Mouse (Mus musculus) urinary bladder, adult 2 months (tissue): ENCODE measurements around the gene Gemin6. TPM values are rescaled to one million over a fixed set of nuclear protein-coding genes. Genes with fewer than 3 reads are reported as not detected.
A peak's percentile ranks its signal among the peaks of the same experiment; 100 is the strongest.
"Not testable (repeated sequence)": the region's sequence is repeated elsewhere in the genome, so short reads cannot be mapped to it uniquely, and the experiment has no call there.

ENCODE experiments used
- DNase-seq: peaks from one replicate; pipeline ENCODE4 v3.0.0; 2022; ENCODE audit warnings: low spot score
- polyA plus RNA-seq: library from polyadenylated mRNA; depleted of rRNA; stranded (reverse); fragments of >200 nt; gene quantifications from 2 replicates; pipeline ENCODE4 v1.2.3, GENCODE M21; 2012; rRNA removed

Gene Gemin6
- 8.1 and 8.9 TPM in 2 replicates for polyA plus RNA-seq

DNA sequence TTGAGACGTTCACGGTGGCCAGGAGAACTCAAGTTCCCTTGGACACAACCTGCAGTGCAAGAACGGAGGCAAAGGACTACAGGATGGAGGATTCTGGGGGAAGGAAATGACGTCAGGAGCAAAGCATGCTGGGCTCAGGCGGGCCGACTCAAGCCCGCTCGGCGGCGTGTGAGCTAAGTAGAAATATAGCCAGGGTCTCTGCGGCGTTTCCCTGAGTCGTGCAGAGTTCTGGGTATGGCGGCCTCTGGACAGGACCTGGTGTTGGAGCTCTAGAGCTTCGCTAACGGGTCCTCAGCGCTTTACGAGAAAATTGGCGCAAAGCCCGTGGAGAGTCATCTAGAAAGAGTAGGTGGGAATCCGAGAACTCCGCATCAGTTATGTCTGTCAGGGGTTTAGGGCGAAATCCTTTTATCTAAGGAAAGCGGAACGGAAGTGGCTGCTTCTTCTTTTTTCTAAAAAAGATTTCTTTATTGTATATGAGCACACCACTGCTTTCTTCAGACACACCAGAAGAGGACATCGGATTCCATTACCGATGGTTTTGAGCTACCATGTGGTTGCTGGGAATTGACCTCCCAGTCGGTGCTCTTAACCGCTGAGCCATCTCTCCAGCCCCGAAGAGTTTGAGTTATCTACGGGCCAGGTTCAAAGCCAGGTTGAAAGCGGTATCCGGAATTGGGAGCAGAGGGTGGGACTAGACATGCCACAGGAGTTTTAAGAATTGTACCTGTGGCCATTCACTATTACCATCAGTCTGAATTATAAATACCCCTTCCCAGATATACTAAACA is at the start of gene Gemin6:
TSS of gene Gemin6 (plus strand) at position 116 of the 791 bp plus-strand sequence.
- peak; percentile 54 for DNase-seq

DNA sequence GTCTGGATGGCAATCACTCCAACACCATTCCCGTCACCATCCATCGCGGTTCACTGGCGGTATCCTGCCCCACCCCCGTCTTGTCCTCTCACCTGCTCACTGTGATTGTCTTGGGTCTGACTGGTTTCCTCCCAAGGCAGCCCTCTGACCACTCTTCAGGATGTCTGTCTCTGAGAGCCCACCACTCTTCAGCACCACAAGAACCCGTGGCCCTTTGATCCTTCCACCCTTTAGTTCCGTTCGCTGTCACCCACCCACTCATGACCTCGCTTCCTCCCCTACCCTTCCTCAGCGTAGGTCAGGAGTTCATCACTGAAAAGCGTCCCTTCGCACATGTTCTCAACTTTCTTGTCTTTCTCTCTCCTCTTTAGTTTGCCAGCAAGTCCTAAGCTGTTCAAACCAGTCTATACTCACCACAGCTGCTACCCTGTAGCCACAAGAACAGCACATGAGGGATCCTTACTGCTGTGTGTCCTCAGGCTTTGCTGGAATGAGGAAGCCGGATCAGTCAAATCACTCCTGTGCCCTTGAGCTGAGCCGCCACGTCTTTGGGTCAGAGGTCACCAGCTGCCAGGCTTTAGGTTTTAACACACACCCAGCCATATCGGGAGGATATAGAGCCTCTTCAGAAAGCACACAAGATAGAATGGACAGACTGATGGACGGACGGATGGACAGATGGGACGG is 49.4 kb upstream of the Gemin6 start:
- no peak for DNase-seq

DNA sequence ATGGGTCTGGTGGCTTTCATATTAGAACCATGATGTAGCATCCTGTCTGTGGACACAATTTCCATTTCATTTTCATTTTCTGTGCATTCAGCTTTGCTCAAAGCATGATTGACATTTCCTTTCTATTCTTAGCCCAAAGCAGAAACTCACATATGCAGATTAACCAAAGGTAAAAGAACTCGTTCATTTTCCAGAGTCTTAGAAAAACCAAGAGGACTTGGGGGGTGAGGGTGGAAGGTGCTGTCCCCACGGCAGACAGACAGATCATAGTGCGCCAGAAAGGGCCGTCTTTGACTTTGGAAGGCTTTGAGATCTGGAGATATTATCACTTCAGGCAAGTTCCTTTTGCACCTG is 48.9 kb upstream of the Gemin6 start:
- DNase-seq, result no peak

DNA sequence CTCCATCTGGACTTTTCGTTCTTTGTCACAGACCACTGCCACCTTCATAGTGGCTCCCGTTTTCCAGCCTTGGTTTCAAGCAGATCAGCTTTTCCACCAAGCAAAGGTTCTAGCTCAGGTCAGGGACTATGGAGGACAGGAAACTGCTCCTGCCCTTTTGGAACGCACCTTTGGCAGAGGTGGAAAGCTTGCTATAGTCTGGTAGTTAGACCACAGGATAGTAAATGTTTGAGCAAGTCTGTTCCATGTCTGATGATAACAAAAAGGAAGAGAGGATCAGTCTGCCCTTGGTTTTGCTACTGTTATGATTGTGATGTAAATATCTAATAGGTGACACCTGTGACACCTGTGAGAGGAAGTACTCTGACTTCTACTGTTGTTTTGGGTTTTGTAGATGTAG is 48.3 kb upstream of the Gemin6 start:
- DNase-seq, result no peak

DNA sequence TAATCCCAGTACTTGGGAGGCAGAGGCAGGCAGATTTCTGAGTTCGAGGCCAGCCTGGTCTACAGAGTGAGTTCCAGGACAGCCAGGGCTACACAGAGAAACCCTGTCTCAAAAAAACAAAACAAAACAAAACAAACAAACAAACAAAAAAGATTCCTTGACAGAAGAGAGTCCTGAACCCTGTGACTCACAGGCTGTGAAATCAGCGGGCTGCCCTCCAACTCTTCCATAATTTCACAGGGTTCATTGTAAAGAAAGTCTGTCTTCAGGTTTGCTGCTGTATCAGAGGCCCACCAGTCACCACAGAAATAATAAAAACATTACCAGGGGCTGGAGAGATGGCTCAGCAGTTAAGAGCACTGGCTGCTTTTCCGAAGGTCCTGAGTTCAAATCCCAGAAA is 45.4 kb upstream of the Gemin6 start:
- DNase-seq, result not testable (repeated sequence)

DNA sequence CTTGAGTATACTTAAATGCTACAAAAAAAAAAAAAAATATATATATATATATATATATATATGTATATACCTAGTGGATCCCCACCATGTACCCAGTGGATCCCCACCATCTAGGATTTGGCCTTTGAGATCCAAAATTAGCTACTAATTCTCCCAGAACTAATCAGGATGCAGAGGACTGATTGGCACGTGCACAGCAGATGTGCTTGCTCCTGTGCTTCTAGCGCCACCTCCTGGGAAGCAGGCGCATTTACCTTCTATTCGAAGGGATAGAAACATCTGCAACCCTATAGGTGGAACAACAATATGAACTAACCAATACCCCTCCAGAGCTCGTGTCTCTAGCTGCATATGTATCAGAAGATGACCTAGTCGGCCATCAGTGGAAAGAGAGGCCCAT is 44.3 kb upstream of the Gemin6 start:
- DNase-seq, result no peak

DNA sequence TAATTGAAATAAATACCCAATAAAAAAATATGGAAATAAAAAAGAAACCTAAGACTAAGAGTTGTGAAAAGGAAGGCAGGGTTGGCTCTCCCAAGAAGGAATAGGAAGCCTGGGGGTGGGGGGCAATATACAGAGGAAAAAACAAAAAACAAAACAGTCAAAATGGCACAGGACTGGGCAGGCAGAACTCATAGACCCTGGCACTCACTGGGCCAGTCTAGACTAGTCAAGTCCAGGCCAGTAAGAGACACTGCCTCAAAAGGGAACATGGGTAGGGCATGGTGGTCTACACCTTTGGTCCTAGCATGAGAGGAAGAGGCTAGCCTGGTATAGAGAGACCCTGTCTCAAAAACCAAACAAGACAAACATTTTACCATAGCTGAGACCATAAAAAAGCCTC is 43.8 kb upstream of the Gemin6 start:
- no peak for DNase-seq

DNA sequence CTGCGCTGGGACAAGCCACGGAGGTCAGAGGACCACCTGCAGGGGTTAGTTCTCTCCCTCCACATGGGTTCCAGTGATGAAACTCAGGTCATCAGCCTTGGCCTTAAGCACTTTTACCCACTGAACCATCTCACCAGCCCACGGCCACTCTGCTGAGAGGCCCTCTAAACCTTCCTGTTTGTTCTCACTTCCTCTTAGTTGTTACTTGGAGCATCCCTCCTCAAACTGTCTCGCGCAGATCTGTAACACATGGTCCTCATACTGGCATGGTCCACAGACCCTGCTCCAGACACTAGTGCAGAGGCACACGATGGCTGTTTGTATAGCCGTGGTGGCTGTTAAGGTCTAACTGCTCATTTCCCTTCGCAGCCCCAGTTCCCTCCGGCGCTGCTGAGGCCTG is 40.6 kb upstream of the Gemin6 start:
- DNase-seq, result no peak

DNA sequence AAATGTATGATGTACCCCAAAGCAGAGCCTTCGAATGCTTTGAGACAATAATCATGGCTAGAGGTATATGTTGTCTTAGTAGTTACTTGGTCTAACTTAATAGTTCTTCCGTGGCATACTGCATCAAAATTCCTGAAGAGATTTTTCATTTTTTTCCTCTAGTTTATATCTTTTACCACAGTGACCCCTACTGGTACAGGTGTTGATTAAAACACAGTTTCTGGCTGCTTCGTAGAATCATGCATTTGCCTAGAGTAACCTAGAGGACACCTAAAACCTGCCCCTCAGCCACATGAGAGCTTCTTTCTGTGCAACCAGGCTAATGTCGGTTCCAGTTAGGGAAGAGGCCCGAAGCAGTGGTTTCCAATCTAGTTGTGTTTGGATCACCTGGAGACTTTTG is 31.2 kb upstream of the Gemin6 start:
- no peak for DNase-seq

DNA sequence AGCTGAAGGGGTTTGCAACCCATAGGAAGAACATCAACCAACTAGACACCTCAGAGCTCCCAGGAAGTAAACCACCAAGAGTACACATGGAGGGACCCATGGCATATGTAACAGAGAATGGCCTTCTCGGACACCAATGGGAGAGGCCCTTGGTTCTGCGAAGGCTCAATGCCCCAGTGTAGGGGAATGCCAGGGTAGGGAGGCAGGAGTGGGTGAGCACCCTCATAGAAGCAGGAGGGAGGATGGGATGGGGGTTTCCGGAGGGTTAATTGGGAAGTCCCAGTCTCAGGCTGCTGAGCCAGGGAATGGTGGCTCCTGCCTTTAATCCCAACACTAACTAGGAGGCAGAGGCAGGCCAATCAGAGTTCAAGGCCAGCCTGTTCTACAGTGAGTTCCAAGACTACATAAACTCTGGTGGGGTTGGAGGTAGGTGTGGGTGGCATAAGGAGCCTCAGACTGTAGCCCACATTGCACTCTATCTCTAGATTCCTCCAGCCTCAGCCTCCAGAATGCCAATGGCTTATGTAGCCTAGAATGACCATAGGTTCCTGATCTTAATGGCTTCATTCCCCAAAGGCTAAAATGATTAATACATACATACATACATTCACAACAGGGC is 25.0 kb upstream of the Gemin6 start:
- DNase-seq, result no peak

DNA sequence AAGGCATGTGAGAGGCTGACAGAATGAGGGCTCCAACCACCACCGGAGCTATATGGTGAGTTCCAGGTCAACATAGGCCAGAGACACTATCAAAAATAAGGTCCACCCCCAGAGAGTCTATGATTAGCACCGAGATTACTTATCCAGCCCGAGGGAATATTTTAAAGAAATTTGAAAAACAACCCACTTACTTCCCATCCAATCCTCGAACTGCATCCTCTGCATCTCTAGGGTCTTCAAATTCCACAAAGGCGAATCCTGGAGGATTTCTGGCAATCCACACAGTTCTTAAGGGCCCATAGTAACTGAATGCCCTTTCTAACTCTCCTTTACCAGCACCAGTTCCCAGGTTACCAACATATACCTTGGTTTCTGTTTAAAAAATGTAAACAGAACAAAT is 18.6 kb upstream of the Gemin6 start:
- no peak for DNase-seq

DNA sequence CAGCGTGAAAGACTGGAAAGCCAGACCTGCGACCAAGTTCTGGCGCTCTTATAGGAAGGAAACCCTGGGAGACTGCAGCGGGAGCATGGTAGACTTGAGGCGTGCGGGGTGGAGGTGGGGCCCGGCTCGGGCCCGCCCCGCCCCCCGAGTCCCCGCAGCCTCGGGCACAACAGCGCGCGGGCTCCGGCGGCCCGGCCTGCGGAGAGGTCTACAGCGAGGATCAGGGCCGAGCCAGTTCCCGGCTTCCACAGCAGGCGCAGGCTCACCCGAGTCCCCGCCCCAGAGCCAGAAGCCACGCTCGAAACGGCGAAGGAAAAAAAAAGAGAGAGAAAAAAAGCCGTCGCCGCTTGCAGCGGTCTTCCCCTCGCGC is 18.0 kb upstream of the Gemin6 start:
- no peak for DNase-seq

DNA sequence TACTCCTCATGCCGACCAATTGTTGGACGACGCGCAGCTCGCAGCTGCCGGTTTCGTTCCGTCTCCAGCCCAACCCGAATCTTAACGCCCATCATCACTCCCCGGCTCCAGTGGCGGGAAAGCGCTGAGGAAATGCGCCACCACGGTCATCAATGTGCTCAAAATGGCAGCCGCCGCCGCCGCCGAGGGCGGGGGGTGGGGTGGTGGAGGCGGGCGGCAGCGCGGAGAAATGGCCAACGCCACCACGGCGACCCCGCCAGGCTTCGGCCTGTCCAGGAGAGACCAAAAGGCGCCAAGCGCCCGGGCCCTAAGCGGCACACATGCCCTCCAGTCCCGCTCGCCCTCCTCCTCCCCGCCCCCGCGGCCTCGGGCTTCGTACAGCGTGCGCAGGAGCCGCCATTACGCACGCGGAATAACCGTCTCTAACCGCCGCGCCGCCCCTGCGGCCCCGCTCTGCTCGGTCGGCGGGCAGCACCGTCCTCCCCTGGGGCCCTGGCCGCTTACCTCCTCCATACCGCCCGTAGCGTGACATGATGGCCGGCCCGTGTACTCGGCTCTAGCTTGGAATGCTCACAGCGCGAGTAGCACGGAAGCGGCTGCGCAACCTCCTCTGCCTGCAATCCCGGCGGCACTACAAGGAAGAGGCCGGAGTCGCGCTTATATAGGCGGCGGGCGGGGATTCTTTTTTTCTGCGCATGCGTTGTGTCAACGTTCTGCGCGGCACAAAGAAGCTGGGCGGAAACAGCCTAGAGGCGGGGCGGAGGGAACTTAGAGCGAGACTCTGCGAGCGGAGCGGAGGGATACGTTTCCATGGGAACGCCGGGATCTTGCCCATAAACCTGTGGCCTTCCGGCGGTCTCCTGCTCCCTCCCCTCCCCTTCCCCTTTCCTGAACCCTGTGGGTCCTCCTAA is 17.3 kb upstream of the Gemin6 start, which contains the start of the genes Srsf7 and Ttc39d:
TSS of gene Srsf7 (minus strand) at position 637 of the 911 bp plus-strand sequence.
TSS of gene Ttc39d (plus strand) at position 790 of the 911 bp plus-strand sequence.
- peak; percentile 100 for DNase-seq

DNA sequence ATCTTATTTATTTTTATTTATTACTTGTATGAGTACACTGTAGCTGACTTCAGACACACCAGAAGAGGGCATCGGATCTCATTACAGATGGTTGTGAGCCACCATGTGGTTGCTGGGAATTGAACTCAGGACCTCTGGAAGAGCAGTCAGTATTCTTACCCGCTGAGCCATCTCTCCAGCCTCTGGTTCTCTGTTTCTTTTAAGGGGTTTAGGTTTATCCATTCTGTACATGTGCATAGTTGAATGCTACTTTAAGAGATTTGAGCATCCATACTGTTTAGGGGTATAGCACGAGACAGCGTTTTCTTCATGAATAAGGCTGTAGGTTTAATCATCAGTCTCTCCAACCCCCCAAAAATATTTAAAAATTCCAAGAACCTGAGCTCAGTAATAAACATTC is 10.2 kb upstream of the Gemin6 start:
- DNase-seq, result not testable (repeated sequence)

DNA sequence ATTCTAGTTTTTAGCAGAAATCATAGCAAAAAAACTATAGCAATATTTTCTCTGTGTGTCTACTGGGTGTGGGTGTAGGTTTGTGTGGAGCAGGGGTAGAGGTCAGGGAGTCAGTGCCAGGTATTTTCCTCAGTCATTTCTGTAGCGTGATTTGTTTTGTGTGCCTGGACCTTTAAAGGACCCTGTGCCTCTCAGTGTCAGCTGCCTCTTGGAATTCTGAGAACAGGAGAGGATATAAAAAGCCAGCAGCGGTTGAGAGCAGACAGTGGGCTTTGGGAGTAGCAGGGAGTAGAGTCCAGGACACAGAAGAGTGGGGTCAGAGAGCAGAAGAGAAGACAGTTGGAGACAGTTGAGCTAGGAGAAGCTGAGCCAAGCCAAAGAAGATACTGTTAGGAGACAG is 4.1 kb upstream of the Gemin6 start:
- no peak for DNase-seq

DNA sequence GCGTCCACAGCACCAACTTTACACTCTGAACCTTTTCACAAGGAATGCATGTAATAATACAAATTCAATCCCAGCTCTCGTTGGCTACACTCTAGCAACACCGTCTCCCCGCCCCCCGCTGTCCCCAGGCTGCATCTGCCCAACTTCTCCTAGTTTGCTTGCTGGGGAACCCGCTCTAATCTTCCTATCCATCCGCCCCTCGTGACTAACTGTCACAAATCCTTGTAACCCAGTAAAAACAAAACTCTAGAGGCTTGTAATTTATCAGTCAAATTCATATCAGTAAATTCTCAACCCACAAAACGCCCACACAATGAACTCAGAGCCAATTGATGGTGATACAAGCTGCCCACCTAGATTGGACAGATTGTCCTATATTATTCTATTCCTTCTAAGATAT is 3.0 kb upstream of the Gemin6 start:
- DNase-seq, result no peak

DNA sequence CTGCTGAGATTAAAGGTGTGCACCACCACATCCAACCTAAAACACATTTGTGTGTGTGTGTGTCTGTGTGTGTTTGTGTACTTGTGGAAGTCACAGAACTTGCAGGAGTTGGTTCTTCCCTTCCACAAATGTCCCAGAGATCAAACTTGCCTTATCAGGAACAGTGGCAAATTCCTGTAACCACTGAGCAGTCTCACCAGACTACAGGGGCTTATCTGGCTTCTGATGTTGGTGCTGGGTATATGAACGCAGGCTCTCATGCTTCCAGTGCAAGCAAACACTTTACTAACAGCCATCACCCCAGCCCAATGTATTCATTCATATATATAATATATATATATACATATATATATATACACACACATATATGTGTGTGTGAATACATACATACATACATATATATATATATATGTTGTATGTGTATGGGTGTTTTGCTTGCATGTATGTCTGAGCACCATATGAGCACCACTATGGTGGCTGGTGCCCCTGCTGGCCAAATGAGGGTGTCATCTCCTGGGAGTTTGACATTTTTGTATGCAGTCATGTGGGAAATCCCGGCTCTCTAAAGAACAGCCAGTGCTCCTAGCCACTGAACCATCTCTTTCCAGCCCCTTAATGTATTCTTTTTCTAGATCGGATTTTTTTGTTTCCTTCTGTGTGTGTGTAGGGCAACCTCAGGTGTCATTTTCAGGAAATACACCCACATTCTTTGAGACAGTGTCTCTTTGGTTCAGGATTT is 2.2 kb upstream of the Gemin6 start:
- no peak for DNase-seq

DNA sequence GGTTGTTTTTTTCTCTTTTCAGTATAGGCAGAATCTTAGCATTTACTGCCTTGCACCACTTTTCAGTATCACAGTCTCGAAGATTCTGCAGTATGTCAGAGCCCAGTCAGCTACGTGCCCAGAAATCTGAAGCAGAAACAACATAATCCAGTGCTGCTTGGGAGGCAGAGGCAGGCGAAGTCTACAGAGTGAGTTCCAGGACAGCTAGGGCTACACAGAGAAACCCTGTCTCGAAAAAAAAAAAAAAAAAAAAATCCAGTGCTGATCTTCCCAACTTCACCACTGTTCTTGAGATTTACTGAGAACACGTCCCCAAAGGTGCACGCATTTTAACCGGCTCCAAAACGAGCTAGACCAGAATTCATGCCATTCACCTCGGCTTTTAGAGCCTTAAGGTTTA is 412 bp upstream of the Gemin6 start:
- DNase-seq, result no peak

DNA sequence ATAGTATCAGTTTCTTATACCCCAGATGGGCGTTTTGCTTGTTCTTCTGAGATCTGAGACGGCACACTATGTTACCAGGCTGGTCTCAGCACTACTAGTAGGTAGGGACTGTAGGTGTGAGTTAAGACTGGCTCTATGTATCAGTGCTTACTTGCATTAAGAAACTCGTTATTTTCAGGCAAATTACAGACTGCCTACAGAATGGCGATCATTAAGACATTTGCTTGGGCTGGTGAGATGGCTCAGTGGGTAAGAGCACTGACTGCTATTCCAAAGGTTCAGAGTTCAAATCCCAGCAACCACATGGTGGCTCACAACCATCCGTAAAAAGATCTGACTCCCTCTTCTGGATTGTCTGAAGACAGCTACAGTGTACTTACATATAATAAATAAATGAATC is 901 bp downstream of the Gemin6 start:
- DNase-seq, result not testable (repeated sequence)

DNA sequence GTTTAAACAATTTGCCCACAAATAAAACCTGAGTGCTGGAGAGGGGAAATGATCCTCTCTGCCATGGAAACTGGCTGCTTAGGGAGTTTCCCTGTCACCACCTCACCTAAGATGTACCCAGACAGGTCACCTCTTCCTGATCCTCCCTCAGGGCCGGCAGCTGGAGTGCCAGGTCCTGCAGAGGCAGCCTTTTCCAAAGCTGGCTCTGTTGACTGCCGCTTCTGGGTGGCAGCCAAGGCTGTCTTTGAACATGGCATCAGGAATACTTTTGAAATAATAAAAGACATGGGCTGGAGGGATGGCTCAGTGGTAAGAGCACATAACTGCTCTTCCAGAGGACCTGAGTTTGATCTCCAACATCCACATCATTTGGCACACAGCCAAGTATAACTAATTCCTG is 5.2 kb downstream of the Gemin6 start:
- no peak for DNase-seq

DNA sequence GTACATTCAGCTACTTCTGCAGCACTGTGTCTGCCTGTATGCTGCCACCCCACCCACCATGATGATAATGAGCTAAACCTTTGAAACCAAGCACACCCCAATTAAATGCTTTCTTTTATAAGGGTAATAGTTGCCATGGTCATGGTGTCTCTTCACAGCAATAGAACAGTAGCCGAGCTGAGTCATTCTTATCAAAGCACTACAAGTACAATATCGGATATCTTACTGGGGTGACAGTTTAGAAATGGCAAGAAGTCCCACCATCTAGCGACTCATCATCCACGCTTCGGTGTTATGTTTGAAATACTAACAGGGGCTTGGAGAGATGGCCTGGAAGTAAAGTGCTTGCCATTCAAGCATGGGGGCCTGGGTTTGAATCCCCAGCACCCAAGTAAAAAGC is 9.6 kb downstream of the Gemin6 start:
- no peak for DNase-seq
